Comparison of ENCODE assay signal across 37 mouse cellular contexts in the genomic region with DNA sequence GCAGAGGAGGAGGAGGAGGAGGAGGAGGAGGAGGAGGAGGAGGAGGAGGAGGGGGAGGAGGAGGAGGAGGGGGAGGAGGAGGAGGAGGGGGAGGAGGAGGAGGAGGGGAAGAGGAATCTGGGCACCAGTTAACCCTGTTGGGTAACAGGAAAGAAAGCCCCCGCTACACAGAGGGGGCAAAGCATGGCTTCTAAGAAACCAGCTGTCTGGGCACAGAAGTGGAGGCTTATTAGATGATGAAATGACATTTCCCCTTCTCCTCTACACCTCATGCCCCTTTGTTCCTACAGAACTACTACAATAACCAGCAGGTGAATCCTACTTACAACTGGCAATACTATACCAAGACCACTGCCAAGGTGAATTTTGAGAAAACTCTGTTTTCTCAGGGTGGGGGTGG. TPM values are rescaled to one million over a fixed set of nuclear protein-coding genes. Genes with fewer than 3 reads are reported as not detected.
"Had no signal": no experiment of that assay in that cellular context is flagged by ENCODE, and none has a peak within 500 bp of the region (broad histone marks: within the 10 kb centered on the region; RNA-seq: fewer than 3 reads in every experiment).

No protein-coding gene starts in this region.

- H3K4me3 ChIP-seq: embryonic facial prominence, embryonic 10.5 days; embryonic facial prominence, embryonic 12.5 days; embryonic facial prominence, embryonic 13.5 days; erythroblast, embryonic 14.5 days; forebrain, embryonic 10.5 days; forebrain, embryonic 12.5 days; forebrain, embryonic 13.5 days; forebrain, embryonic 15.5 days; gastrocnemius, adult 2 months had no signal

- DNase-seq: cerebellum, adult 2 months; cerebellum, adult 8-10 months; cerebellum, adult 9-10 months; cerebellum, adult 9-11 months; cerebellum, postnatal 10 days; cerebellum, postnatal 14 days; cerebellum, postnatal 25 days; cerebellum, postnatal 36 days; embryo, embryonic 11 days; forebrain, postnatal 0 days; gastrocnemius, adult 2 months; gastrocnemius, postnatal 10 days; gastrocnemius, postnatal 14 days; gastrocnemius, postnatal 25 days; gastrocnemius, postnatal 36 days; heart, adult 11 months; heart, adult 18-20 months had no signal

- H3K27ac ChIP-seq: embryonic facial prominence, embryonic 10.5 days; embryonic facial prominence, embryonic 12.5 days; embryonic facial prominence, embryonic 13.5 days; embryonic facial prominence, embryonic 15.5 days; forebrain, embryonic 10.5 days; forebrain, embryonic 12.5 days; forebrain, embryonic 13.5 days; forebrain, embryonic 15.5 days; gastrocnemius, adult 2 months had no signal

- H3K9ac ChIP-seq: embryonic facial prominence, embryonic 12.5 days; embryonic facial prominence, embryonic 13.5 days; embryonic facial prominence, embryonic 15.5 days; forebrain, embryonic 12.5 days; forebrain, embryonic 13.5 days; forebrain, embryonic 15.5 days; forebrain, postnatal 0 days had no signal

- H3K4me2 ChIP-seq: embryonic facial prominence, embryonic 12.5 days; embryonic facial prominence, embryonic 13.5 days; forebrain, embryonic 12.5 days; forebrain, embryonic 13.5 days; forebrain, embryonic 15.5 days had no signal

- ATAC-seq: forebrain, embryonic 13.5 days; forebrain, embryonic 14.5 days; forebrain, embryonic 15.5 days; forebrain, embryonic 16.5 days; forebrain, postnatal 0 days had no signal

- H3K27me3 ChIP-seq: embryonic facial prominence, embryonic 12.5 days; embryonic facial prominence, embryonic 13.5 days; embryonic facial prominence, embryonic 15.5 days; forebrain, embryonic 12.5 days; forebrain, embryonic 13.5 days; forebrain, embryonic 15.5 days had no signal

- H3K9me3 ChIP-seq: embryonic facial prominence, embryonic 10.5 days; embryonic facial prominence, embryonic 12.5 days; embryonic facial prominence, embryonic 15.5 days; forebrain, embryonic 12.5 days; forebrain, embryonic 13.5 days; forebrain, embryonic 15.5 days had no signal

- H3K4me1 ChIP-seq: embryonic facial prominence, embryonic 10.5 days; embryonic facial prominence, embryonic 12.5 days; embryonic facial prominence, embryonic 13.5 days; embryonic facial prominence, embryonic 15.5 days; forebrain, embryonic 12.5 days; forebrain, embryonic 13.5 days; forebrain, embryonic 15.5 days had no signal

- H3K36me3 ChIP-seq: embryonic facial prominence, embryonic 10.5 days; embryonic facial prominence, embryonic 12.5 days; embryonic facial prominence, embryonic 13.5 days; embryonic facial prominence, embryonic 15.5 days; forebrain, embryonic 10.5 days; forebrain, embryonic 12.5 days; forebrain, embryonic 15.5 days had no signal

RNA-seq across cellular contexts. Expression of a gene that starts 9.8 kb away (rescaled TPM):
- total RNA-seq: common myeloid progenitor, adult 5-6 weeks; forebrain, postnatal 0 days; gastrocnemius, postnatal 36 days; heart, adult 18-20 months; heart, adult 8-10 months had no signal
- polyA plus RNA-seq: cerebellum, adult 2 months; cortical plate, adult 2 months; embryonic facial prominence, embryonic 10.5 days; embryonic facial prominence, embryonic 11.5 days; erythroblast, embryonic 14.5 days; forebrain, embryonic 10.5 days; forebrain, embryonic 11.5 days; forebrain, embryonic 12.5 days; forebrain, embryonic 13.5 days; forebrain, embryonic 14.5 days; forebrain, embryonic 16.5 days; frontal cortex, adult 2 months had no signal

RNA-seq across cellular contexts. Expression of a gene that starts 14.4 kb away (rescaled TPM):
- polyA plus RNA-seq: embryonic facial prominence, embryonic 10.5 days; embryonic facial prominence, embryonic 11.5 days; embryonic facial prominence, embryonic 12.5 days; erythroblast, embryonic 14.5 days; forebrain, embryonic 10.5 days; forebrain, embryonic 11.5 days; forebrain, embryonic 12.5 days; forebrain, embryonic 13.5 days had no signal

RNA-seq across cellular contexts. Expression of a gene that starts 26.6 kb away (rescaled TPM):
- total RNA-seq: common myeloid progenitor, adult 5-6 weeks had no signal

RNA-seq across cellular contexts. Expression of a gene that starts 34.4 kb away (rescaled TPM):
- total RNA-seq: common myeloid progenitor, adult 5-6 weeks; forebrain, postnatal 0 days; gastrocnemius, adult 18-20 months; gastrocnemius, adult 2 months; gastrocnemius, adult 8-10 months; gastrocnemius, postnatal 10 days; gastrocnemius, postnatal 14 days; gastrocnemius, postnatal 25 days; gastrocnemius, postnatal 36 days; gastrocnemius, postnatal 4 days; heart, adult 18-20 months; heart, adult 8-10 months had no signal
- polyA plus RNA-seq: cerebellum, adult 2 months; cortical plate, adult 2 months; erythroblast, embryonic 14.5 days; frontal cortex, adult 2 months had no signal

RNA-seq across cellular contexts. Expression of a gene that starts 45.7 kb away (rescaled TPM):
- total RNA-seq: forebrain, postnatal 0 days had no signal
- polyA plus RNA-seq: embryonic facial prominence, embryonic 10.5 days; embryonic facial prominence, embryonic 11.5 days; embryonic facial prominence, embryonic 12.5 days; embryonic facial prominence, embryonic 13.5 days; embryonic facial prominence, embryonic 15.5 days; erythroblast, embryonic 14.5 days; forebrain, embryonic 10.5 days; forebrain, embryonic 11.5 days; forebrain, embryonic 12.5 days; forebrain, embryonic 13.5 days; forebrain, embryonic 16.5 days had no signal
